Mouse (Mus musculus): ENCODE results near the gene Sec22c. TPM values are rescaled to one million over a fixed set of nuclear protein-coding genes. Genes with fewer than 3 reads are reported as not detected.

The Sec22c gene
- 7.6 TPM for polyA plus RNA-seq (2015; fragmentation: Illumina TruSeq; extraction: RNeasy Lipid Tissue Mini Kit (QIAGEN cat#74804); ENCODE audit: insufficient read depth, low replicate concordance)

GRCm38 (mm10) chr9:121704646-121705625 is at the start of gene Sec22c:
Gene Sec22c, minus strand, starts transcription at chr9:121705490.

GRCm38 (mm10) chr9:121718792-121719318 is 13.6 kb upstream of the Sec22c start, which contains the start of gene Nktr:
Gene Nktr, plus strand, starts transcription at chr9:121719169.

GRCm38 (mm10) chr9:121709898-121710583 is 4.8 kb upstream of the Sec22c start, which contains the start of gene Ss18l2:
Gene Ss18l2, plus strand, starts transcription at chr9:121710329.

DNA sequence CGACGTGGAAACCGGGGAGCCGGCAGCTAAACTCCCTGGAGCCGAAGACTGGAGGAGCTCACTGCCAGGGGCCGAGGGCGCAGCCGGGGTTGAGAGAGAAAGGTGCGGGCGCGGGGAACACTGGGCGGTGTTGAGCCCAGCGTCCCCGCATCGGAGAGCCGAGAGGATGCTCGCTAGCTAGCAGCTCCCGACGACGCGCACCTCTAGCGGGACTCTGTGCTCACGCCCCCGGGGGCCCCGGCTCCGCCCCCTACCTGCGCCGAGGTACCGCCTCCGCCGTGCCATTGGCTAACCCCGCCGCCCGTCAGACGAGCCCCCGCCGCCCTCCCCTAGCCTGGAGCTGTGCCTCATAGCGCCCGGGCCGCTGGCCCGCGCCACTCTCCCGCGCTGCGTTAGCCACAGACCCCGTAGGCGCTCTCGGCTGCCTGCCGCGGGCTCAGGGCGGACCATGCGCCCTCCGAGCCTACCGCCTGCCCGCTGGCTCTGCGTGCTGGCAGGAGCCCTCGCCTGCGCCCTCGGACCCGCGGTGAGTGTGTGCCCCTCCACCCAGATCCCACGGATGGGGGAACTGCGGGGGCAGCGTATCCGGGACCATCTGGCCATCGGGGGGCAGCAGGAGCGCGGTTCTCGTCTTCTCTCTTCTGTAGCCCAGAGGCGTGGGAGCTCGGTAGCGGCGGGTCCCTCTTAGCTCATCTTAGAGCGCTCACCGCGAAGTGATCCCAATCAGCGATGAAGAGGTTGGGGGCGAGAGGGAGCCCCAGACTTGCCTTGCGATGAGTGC is 62.7 kb downstream of the Sec22c start, which contains the start of gene Vipr1:
Gene Vipr1 (plus strand): TSS at position 316 of the 781 bp plus-strand sequence.

DNA sequence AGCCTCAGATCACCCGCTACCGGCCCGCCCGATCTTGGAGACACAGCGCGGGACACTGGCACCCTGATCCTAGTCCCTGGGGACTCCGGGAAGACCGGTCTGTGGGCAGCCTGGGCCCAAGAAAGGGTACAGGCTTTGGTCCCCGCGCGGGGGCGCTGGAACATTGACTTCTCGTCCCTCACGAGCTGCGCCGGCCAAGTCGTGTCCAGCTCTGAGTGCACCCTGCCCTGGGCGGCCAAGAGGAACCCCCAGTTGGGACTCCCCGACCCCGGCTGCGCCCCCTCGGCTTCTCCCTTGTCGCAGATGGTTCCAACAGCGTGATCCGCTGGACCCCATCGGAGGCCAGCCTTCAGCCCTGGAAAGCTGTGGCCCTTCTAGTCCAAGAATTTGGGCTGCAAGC is 63.3 kb downstream of the Sec22c start, which contains the start of gene Lyzl4:
Gene Lyzl4 (minus strand): TSS at position 96 of the 400 bp plus-strand sequence.

Other genes with a start within 250 kb of the Sec22c start
- gene Cck, start 209.8 kb downstream of the Sec22c start, polyA plus RNA-seq (2015; fragmentation: Illumina TruSeq; extraction: RNeasy Lipid Tissue Mini Kit (QIAGEN cat#74804); ENCODE audit: insufficient read depth, low replicate concordance), result not detected
- gene Lyzl4, start 63.4 kb downstream of the Sec22c start, polyA plus RNA-seq (2015; fragmentation: Illumina TruSeq; extraction: RNeasy Lipid Tissue Mini Kit (QIAGEN cat#74804); ENCODE audit: insufficient read depth, low replicate concordance), result not detected
- gene Vipr1, start 62.8 kb downstream of the Sec22c start, polyA plus RNA-seq (2015; fragmentation: Illumina TruSeq; extraction: RNeasy Lipid Tissue Mini Kit (QIAGEN cat#74804); ENCODE audit: insufficient read depth, low replicate concordance), result 10.0 TPM
- 26.5 TPM for gene Ss18l2, start 4.8 kb upstream of the Sec22c start, polyA plus RNA-seq (2015; fragmentation: Illumina TruSeq; extraction: RNeasy Lipid Tissue Mini Kit (QIAGEN cat#74804); ENCODE audit: insufficient read depth, low replicate concordance)
- gene Nktr, start 13.7 kb upstream of the Sec22c start, polyA plus RNA-seq (2015; fragmentation: Illumina TruSeq; extraction: RNeasy Lipid Tissue Mini Kit (QIAGEN cat#74804); ENCODE audit: insufficient read depth, low replicate concordance), result 206 TPM
- gene Zfp651, start 53.8 kb upstream of the Sec22c start, polyA plus RNA-seq (2015; fragmentation: Illumina TruSeq; extraction: RNeasy Lipid Tissue Mini Kit (QIAGEN cat#74804); ENCODE audit: insufficient read depth, low replicate concordance), result 0.81 TPM
- gene Klhl40, start 72.1 kb upstream of the Sec22c start, polyA plus RNA-seq (2015; fragmentation: Illumina TruSeq; extraction: RNeasy Lipid Tissue Mini Kit (QIAGEN cat#74804); ENCODE audit: insufficient read depth, low replicate concordance), result not detected
- not detected for gene Hhatl, start 87.0 kb upstream of the Sec22c start, polyA plus RNA-seq (2015; fragmentation: Illumina TruSeq; extraction: RNeasy Lipid Tissue Mini Kit (QIAGEN cat#74804); ENCODE audit: insufficient read depth, low replicate concordance)
- gene Ccdc13, start 134.0 kb upstream of the Sec22c start, polyA plus RNA-seq (2015; fragmentation: Illumina TruSeq; extraction: RNeasy Lipid Tissue Mini Kit (QIAGEN cat#74804); ENCODE audit: insufficient read depth, low replicate concordance), result not detected
- 51.9 TPM for gene Higd1a, start 152.9 kb upstream of the Sec22c start, polyA plus RNA-seq (2015; fragmentation: Illumina TruSeq; extraction: RNeasy Lipid Tissue Mini Kit (QIAGEN cat#74804); ENCODE audit: insufficient read depth, low replicate concordance)
- gene Ackr2, start 192.9 kb upstream of the Sec22c start, polyA plus RNA-seq (2015; fragmentation: Illumina TruSeq; extraction: RNeasy Lipid Tissue Mini Kit (QIAGEN cat#74804); ENCODE audit: insufficient read depth, low replicate concordance), result 22.0 TPM
- not detected for gene Cyp8b1, start 210.8 kb upstream of the Sec22c start, polyA plus RNA-seq (2015; fragmentation: Illumina TruSeq; extraction: RNeasy Lipid Tissue Mini Kit (QIAGEN cat#74804); ENCODE audit: insufficient read depth, low replicate concordance)
- 0.22 TPM for gene Fam198a, start 245.5 kb upstream of the Sec22c start, polyA plus RNA-seq (2015; fragmentation: Illumina TruSeq; extraction: RNeasy Lipid Tissue Mini Kit (QIAGEN cat#74804); ENCODE audit: insufficient read depth, low replicate concordance)

Data from spleen, adult 10 weeks (tissue).